Mouse (Mus musculus) embryo, embryonic 10.5 days (tissue): ENCODE data around the gene Abtb2.
"Not testable (repeated sequence)": the region's sequence is repeated elsewhere in the genome, so short reads cannot be mapped to it uniquely, and the experiment has no call there.

ENCODE experiments used
- DNase-seq: peaks from one replicate; pipeline ENCODE4 v3.0.0-alpha.2; 2015; ENCODE audit warnings: low spot score

Abtb2 gene

DNA sequence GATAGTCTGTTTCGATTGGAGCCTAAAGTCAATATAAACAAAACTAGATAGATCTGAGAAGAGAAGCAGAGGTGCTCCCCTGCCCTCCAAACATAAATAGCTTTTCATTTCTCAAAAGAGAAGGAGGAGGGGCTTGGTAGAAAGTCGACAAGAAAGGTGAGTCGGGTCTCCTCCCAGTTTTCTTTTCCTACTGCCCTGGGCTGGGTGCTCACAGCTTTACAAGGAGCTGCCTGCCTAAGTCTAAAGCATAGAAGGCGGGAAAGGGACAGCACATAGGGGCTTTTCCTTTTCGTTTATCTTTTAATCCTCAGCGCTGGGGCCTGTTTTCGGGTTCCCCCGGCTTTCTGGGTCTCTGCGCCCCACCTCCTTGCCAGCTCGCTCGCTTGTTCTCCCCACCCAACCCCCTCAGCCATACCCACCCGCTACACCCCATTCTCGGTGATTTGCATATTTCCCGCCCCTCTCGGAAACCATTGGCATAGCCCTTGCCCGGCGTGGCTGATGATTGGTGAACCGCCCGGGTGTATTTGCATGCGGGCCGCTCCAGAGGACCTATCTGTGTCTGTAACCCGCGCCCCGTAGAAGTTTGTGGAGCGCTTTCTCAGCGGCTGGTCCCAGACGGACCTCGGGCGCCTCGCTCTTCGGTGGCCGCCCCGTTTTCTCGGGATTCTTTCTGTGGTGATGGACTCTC is at the start of gene Abtb2:
Gene Abtb2 (plus strand): TSS at position 579 of the 691 bp plus-strand sequence.
- DNase-seq = peak; percentile 98

DNA sequence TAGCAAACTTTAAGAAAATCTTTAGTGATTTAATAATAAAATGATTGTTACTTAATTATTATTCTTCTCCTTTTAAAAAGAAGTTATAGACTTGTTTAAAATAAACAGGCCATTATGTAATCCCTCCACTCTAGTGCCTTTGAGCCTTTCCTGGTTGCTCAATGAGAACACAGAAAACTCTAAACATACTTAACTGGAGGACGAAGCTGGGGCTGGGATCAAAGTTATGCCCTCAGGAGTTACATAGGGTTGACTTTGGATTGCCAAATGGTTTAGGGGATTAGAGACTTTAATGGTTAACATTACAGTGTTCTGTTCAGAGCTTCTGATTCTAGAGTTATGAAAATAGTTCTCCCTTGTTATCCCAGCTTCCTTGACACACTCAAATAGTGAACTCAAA is 49.6 kb upstream of the Abtb2 start:
- no peak for DNase-seq

DNA sequence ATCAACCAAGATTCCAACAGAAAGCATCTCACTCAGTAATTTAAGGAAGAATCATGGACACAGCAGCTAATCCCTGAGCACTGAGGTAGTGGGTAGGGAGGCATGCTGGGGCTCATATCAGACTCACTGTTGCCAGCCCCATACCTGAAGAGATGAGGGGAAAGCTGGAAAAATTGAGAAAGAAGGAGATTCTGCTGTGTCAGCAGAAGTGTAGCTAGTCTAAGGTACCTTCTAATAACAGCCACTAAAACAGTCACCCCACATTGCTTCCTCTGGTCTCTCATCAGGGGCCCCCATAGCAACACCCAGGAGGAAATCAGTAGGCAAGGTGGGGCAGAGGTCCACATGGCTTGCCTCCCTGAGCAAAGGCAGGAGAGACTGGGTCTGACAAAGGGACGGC is 40.5 kb upstream of the Abtb2 start:
- no peak for DNase-seq

DNA sequence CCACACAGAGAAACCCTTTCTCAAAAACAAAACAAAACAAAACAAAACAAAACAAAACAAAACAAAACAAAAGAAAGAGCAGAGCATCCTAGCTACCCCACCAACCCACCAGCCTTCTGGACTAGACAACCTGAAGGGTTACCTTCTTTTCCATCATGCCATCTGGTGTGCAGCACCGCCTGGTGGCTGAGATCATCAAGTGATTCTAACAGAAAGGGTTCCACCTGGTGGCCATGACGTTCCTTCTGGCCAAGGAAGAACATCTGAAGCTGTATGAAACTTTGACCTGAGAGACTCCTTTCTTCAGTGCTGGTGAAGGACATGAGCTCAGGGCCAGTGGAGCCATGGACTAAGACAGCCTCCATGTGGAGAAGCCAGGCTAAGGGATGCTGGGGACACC is 19.0 kb upstream of the Abtb2 start:
- DNase-seq = peak; percentile 77

DNA sequence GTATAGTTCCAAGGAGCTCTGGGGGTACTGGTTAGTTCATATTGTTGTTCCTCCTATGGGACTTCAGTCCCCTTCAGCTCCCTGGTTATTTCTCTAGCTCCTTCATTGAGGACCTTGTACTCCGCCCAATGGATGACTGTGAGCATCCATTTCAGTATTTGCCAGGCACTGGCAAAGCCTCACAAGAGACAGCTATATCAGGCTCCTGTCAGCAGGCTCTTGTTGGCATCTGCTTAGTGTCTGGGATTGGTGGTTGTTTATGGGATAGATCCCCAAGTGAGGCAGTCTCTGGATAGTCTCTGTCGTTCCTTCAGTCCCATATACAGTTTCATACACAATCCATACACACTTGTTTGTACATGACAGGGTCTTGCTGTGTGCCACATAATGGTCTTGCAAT is 15.8 kb upstream of the Abtb2 start:
- not testable (repeated sequence) for DNase-seq

DNA sequence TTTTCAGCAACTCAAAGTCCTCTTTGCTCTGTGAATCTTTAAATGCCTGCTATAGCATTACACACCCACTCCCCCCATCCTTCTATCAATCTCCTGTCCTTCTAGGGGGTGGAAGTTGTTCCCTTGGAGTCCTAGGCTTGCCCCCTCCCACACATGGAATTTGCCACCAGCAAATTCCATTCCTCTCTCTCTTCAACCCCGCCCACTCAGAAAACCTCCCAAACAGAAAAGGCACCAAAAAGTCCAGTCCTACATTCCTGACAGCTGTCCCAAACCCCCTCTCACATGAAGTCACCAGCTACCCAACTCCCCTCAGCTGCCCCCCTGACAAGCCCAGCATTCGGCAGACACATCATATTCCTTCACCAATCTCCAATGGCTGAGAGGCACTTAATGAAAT is 12.1 kb upstream of the Abtb2 start:
- DNase-seq = no peak

DNA sequence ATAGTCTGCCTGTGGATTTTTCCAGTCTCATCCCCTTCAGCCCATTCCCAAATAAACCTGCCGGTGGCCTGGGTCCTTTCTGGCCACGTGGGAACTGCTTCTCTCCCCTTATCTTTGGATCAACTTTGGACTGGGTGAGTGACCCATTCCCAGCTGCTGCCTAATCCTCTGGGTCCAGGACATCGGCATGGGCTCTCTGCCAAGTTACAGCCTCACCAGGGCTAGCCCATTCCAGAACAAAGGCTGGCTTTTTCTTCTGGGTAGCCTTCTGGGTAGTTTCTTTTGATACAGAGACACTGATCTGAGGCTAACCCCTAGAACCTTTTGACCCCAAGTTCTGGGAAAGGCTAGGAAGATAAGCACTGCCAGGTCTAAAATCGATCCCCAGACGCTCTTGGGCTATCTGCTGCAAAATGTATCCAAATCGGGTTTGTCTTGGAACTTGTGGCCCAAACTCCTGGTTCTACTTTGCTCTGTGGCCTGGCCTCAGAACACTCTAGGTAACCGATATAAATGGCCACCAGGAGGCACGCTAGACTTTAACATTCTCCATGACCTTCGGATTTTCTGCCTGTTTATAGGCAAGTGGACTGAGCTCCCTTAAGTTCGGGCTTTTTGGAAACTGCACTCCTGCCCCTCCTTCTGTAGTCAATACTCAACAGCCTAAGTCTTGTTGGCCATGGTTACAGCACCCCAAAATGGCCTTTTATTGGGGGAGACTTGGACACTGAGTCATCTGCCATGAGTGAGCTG is 9.8 kb upstream of the Abtb2 start:
- DNase-seq = peak; percentile 57

DNA sequence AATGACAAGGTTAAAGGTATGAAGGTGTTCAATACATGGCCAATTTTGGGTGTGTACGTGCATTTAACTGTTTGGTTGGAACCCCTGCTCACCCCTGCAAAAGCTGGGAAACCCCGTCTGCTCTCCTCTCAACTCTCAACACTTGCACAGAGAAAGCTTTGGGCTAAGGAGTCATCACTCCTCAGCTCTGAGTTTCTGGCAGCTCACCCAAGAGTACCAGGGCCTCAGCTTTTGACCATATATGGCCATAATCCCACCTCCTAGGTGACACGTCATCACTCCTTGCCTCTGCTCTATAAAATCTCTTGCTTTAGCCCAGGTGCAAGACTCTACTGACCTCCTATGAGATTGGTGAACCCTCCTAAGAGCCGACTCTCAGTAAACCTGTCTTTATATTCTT is 5.2 kb upstream of the Abtb2 start:
- DNase-seq = no peak

DNA sequence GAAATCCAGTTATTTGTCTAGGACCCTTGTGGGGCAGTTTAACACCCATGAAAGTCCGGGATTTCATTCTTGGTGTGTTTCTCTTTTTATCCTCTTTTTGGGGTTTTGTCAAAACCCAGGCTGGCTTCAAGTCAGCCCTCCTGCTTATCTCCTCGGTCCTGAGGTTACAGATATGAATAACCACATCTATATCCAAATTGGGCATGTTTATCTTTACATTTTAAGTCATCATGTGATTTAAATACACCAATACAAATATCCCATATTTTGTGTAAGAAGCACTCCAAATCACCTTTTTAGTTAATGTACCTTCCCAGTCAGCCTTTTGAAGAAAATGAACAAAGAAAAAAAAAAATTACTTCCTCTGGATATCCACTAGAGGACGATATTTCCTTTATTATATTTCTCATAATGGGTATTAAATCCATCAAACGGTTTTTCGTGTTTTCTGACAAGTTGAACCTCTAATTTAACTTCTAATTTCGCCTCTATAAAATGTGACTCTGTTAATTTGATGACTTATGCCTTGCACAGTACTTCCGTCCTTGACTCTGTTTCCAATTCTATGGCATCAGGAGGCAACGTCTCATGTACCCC is 1.6 kb upstream of the Abtb2 start:
- peak; percentile 77 for DNase-seq

DNA sequence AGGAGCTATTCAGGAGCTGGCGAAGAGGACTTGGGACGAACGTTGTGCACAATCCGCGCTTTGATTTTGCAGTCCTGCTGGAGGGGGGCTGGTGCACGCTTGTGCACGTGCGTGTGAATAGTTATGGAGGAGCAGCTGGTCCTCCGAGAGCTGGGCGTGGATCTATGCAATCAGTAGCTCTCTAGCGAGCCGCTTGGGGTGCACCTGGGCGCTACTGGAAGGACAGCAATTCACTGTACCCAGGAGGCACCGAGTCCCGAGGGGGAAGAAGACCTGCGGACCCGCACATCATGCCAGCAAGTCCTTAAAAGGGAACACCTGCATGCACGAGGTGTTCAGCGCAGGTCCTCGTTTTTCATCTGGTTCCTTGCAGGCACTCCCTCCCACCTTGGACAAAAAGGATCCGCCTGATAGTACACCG is 929 bp upstream of the Abtb2 start:
- DNase-seq = peak; percentile 70

DNA sequence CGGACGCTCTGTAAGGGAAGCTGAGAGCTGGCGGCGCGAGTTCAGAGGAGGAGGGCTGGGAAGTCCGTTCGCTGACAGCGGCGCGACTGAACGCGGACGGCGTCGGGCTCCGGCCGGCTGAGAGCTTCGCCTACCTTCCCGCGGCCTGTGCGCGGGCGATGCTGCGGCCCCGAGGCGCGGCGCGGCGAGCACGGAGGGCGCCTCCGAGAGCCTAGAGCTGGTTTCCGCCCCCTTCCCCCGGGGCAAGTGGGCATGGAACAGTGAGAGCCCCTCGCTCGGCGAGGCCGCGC is 258 bp downstream of the Abtb2 start:
- no peak for DNase-seq

DNA sequence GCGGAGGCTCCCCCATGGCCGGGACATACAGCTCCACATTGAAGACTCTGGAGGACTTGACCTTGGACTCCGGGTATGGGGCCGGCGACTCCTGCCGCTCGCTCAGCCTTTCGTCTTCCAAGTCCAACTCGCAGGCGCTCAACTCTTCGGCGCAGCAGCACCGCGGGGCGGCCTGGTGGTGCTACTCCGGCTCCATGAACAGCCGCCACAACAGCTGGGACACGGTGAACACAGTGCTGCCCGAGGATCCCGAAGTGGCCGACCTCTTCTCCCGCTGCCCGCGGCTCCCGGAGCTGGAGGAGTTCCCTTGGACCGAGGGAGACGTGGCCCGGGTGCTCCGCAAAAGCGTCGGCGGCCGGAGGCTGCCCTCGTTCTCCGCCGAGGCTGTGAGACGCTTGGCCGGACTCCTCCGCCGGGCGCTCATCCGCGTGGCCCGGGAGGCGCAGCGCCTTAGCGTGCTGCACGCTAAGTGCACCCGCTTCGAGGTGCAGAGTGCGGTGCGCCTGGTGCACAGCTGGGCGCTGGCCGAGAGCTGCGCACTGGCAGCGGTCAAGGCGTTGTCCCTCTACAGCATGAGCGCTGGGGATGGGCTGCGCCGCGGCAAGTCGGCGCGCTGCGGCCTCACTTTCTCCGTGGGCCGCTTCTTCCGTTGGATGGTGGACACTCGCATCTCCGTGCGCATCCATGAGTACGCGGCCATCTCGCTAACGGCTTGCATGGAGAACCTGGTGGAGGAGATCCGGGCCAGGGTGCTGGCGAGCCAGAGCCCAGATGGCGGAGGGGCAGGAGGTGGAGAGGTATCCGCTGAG is 807 bp downstream of the Abtb2 start:
- DNase-seq = peak; percentile 78

DNA sequence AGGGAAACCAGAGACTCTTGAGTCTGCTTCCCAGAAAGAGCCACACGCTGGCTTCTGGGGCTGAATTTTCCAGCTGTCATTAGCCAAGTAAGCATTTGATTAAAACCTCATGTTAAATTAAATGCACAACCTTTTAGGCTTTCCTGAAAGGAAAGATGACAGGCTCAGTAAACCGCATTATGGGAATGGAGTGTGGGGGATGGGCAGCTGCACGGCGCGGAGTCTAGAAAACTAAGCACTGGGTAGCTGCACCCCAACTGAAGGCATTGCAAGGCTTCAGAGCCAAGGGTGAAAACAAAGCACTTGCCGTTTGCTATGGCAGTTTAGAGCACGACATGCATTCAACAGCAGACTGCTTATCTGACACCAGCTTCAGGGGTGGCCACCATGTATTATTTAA is 2.1 kb downstream of the Abtb2 start:
- DNase-seq = peak; percentile 60

DNA sequence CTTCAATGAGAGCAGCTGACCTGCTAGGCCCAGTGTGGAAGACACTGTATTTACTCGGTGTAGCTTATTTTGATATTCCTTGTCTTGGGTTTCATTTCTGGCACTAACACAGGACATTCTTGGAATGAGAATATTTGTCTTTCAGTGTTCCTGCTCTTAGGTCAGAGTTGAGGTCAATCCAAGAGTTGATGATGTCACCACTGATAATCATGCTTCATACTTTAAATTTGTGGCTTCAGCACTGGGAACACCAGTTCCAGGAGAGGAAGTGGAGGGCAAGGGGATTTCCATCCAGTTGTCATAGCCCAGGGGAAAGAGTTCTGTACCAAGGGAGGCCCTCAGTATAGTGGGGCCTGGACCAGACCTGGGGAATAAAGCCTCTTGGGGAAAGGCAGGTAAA is 3.6 kb downstream of the Abtb2 start:
- DNase-seq = no peak

DNA sequence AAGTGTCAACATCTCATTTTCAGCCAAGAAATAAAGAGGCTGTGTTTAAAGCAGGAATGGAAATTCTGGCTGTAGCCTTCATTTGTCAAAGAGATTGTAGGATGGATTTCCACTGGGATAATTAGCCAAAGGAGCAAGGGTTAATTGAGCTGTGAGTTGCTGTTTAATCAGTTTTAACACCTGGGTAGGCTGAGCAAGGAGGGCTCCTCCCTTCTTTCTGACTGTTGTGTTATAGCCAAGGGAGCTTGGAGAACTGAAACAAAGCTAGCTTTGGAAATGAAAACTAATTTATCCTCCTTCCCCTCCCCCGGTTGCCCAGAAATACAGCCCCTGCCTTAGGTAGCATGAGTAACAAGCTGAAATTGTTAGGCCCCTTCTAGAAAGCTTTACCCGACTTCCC is 6.2 kb downstream of the Abtb2 start:
- no peak for DNase-seq

DNA sequence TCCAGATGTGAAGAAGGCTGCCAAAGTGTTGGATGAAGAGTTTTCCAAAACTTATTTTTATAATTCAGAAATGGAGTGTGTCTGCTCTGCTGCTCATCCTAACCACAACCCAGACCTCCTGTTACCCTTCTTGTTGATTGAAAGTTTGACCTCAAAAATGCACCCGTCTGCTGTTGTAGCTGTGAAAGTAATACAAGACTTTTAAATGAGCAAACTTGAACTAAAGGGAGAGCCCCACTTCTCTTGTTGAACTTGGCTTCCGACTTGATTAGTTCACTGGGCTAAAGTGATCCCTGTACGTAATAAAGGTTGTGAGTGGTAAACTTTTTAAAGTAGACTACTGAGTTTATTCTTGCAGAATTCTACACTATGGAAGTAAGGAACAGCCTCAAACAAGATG is 10.3 kb downstream of the Abtb2 start:
- DNase-seq = no peak

DNA sequence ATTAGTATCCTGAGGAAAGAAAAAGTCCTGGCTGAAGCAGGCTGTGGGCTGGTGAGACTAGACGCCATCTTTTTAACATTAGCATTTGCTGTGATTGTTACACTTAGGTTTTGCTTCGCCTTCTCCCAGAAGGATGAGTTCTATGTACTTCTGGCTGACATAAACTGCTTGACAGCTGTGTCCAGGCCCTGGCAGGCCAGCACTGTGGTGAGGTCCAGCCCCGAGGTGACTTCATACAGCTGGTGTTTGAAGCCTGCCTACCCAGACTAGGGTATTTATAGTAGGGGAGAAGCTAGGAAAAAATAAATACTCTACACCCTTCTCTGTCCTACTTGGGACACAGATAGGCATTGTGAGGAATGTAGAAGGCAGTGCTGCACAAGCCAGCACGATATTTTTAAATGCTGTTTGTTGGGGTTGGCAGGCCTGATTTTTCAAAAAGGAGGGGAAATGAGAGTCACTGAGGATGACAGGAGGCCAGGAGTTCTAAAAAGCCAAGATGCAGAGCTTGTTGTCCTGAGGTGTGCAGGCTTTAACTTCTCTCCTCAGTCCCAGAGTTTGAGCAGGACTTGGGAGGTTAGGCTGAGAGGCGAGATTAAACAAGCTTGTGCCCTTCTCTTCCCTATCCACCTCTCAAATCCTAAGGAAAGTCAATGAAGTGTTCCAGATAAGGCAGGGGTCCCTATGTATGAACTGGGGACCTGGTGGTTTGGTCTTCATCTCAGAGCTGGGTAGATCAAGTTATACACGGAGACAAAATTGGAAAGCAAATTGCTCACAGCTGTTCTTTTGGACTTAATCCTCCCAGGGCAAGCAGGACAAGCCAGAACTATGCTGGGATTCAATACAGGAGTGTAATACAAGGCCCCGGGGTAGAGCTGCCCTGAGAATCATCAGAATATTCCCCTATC is 11.9 kb downstream of the Abtb2 start:
- DNase-seq = no peak

DNA sequence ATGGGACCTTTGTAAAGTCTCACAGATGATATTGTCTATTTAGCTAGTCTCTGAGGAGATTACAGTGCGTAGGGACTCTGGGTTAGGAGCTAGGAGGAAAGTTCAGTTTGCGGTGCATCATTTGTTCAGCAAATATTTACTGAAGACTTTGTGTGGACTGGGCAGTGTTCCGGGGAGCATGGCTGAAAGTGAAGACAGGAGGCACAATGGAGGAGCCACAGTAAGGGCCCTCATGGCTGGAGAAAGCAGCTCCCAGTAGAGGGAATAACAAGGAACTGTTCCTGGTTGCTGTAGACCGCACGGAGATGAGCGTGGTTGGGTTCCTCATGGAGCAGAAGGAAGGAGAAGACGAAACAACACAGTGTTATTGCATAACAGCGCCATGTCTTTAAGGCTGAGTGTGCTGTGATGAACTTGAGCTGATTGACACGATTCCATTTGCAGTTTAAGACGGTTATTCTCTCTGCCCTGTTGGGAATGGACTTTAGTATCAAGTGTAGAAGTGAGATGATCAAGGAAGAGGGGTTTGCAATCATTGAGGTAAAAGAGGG is 12.6 kb downstream of the Abtb2 start:
- DNase-seq = no peak

DNA sequence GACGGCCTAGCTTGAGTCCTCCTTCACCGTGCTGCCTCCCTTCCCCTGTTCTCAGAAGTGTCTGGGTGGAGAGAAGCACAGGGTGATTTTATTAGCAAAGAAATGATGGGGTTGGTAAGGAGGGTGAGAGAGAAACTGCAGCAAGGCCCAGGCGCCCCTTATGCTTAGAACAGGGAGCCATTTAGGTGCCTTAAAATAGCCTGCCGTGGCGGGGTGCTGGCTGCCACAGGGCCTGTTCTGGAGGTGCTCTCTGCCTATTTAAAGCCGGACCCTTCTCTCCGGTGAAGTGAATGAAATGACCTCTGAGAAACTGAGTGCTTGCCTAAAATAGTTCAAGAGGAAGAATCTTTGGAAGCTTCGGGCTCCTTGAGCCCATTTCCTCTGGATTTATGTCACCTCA is 14.6 kb downstream of the Abtb2 start:
- no peak for DNase-seq

DNA sequence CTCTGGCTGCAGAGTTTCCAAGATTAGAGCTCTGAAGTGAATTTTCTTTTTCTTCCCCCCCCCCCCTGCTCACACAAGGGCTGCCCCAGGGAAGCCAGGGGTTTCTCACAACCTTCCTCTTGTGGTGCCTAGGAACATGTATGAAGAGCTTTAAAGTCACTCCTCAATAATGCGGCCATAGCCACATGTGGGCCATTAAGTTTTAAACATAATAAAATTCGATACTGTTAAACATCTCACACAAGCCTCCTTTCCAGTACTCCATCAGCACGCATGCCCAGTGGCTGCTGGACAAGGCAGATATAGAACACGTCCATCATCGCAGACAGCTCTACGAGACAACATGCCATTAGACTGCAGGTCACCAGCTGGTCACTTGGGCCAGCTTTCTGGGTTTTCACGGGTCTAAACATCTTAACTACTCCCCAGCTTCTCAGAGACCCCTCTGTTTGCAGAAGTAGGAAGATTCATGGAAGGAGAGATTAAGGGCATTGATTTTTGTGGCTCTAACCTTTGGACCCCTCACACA is 15.3 kb downstream of the Abtb2 start:
- DNase-seq = no peak

DNA sequence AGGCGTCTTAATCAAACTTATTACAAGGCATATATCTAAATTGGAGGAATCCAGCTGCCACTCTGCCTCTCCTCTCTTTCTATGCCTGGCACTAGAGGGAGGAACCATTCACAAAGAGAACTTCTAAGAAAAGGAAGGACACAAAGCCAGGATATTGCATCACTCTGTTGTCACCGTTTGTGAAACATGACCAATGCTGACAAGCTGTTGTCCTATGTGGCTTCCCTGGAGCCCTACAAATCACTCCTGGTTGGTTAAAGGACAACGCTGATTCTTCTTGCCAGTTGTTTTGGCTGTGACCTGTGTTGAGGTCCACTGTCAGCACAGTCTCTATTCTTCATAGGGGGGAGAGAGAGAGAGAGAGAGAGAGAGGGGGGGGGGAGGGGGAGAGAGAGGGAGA is 17.2 kb downstream of the Abtb2 start:
- peak; percentile 30 for DNase-seq
